Mouse (Mus musculus) bone marrow, adult 2 months (tissue): ENCODE measurements around the gene Gpatch8.

ENCODE experiments used
- CTCF ChIP-seq: fragments of 200-500 bp; IDR thresholded peaks from 2 replicates; pipeline ENCODE4 v1.5.1; 2011; ENCODE audit warnings: low read length, control low read depth; ENCODE audit not compliant: control insufficient read depth, insufficient read depth
- POLR2A ChIP-seq: fragments of 200-500 bp; IDR thresholded peaks from 2 replicates; pipeline ENCODE4 v1.6.1; 2011; ENCODE audit warnings: low read depth, mild to moderate bottlenecking, control low read depth, low read length, borderline replicate concordance; ENCODE audit not compliant: control insufficient read depth

DNA sequence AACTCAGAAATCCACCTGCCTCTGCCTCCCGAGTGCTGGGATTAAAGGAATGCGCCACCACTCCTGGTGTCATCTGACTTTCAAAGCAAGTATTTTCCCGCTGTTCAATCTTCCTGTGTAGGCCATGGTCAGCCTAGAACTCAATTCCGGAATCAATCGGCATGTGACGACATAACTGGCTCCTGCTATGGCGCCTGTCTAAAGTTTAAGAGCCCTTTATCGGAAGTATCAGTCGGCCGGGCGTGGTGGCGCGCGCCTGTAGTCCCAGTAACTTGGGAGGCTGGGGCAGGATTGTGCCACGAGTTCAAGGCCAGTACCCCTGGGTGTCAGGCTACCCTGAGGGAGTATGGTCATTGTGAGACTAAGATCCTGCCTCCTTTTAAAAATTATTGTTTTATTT lies 11.5 kb upstream of the Gpatch8 start:
- no peak for TF ChIP-seq CTCF
- no peak for TF ChIP-seq POLR2A
